Mouse (Mus musculus): ENCODE data around the gene Hoxd8.

The Hoxd8 gene

DNA sequence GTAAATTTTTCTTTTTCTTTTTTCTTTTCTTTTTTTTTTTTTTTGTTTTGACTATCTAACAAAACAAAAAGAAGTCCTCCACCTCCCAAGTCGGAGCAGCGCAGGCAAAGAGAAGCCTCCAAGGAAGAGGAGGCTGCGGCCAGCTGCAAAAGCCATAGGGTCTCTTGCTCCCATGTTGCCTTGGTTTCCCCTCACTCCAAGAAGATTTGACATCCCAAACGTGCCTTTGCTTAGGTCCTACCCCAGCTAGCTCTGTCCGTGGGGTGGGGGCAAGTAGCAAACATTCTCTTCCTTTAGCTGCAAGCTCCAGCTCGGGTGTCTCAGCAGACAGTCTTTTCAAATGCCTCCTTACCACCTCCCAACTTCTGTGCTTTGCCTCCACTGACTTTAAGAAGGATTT lies 29.4 kb downstream of the Hoxd8 start:
- no peak for DNase-seq (ENCODE audit: low read depth, low spot score)

- no peak for DNase-seq (ENCODE audit: low read depth, low spot score)
Observed at GRCm38 (mm10) chr2:74734451-74734850, 30.0 kb downstream of the Hoxd8 start.

DNA sequence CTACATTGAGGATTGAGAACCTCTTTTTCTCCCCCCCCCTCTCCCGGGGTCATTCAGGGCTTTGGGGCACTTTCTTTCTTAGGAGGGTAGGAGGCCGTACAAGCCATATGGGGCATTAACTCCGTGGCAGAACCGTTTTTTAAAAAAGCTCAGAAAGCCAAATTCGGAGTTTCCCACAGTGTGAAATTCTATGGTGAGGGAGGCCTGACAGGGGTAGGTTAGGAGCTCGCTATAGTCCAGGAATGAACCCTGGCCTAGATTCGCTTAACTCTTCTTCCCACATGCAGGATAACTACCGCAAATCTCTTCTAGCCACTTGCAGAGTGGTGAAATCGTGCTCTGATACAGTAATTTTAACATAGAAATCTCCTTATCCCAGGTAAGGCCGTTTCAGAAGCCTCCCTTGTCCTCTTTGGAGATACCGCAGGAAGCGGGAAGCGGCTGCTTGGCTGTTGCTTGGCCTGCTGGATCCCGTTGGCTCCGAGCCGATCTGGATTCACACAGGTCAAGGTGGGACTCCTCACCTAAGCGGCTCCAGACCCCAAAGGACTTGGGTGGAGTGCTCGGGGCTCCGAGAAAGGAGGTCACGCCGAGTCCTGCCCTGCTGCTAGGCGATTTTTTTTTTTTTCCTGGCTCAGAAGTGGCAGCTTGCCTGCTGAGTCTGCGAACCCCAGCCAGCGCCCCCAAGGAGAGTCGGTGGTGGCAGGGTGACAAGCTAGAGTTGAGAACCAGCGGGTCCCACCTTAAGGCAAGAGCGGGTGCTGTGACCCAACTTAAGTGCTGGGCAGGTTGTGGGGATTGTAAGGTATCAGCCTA lies 30.8 kb downstream of the Hoxd8 start:
- DNase-seq (ENCODE audit: low read depth, low spot score): no peak

DNA sequence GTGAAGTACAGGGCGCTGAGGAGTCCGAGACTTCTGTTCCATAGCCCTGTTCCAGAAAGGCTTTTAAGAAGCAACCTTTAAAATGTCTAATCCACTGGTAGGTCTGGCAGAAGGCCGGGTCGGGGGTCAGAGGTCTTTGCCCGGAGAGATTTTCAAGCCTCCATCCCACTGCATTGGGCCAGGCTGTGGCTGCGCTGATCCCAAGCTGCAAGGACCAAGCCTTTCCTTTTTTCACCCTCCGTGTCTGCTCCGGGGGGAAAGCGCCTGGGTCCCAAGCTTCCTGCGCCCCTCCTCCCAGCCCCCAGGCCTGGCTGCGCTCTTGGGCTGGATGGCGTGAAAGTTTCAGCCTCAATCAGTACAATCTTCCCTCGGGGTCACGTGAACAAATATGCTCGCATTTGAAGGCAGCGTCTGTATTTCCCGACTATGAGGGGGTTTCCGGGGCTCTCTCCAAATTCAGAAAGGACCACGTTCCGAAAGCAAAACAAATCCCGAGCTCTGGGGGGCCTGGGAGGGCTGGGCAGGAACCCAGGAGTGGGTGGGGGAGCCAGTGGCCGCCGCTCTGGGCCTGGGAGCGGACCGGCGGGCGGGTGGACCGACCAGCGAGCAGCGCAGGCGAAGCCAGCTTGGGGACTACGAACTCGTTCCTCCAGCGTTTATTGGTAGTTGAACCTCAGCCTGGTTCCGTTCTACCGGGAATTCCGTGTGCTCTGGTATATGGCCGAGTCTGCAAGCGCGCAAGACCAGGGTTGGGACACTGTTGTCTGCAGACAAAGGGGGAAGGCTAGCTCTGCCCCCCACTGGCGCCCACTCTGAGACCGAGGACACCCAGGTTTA lies 31.7 kb downstream of the Hoxd8 start:
- no peak for DNase-seq (ENCODE audit: low read depth, low spot score)

- no peak for DNase-seq (ENCODE audit: low read depth, low spot score)
Observed at GRCm38 (mm10) chr2:74736688-74737577, 32.5 kb downstream of the Hoxd8 start.

GRCm38 (mm10) chr2:74737578-74738070 lies 33.2 kb downstream of the Hoxd8 start:
- no peak for DNase-seq (ENCODE audit: low read depth, low spot score)

- no peak for DNase-seq (ENCODE audit: low read depth, low spot score)
Observed at GRCm38 (mm10) chr2:74738623-74739475, 34.4 kb downstream of the Hoxd8 start.

- no peak for DNase-seq (ENCODE audit: low read depth, low spot score)
Observed at GRCm38 (mm10) chr2:74739476-74739800, 35.0 kb downstream of the Hoxd8 start.

DNA sequence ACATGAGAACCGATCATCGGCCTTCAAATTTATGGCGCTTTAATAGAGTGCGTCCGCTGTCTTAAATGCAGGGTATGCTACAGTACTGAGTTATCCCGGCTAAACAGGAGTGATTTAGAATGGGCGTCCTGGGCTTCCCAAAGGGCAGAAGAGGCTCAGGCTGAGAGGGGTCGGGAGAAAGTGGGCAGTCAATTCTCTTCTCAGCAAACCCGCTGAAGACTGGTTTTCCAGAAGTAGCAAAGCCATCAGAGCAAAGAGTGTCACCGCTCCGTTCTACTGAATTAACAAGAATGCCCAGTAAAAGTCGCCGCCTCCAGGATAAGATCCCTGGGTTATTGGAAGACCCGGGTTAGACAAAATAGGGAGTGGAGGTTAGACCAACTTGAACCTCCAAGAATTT lies 35.5 kb downstream of the Hoxd8 start:
- DNase-seq (ENCODE audit: low read depth, low spot score): no peak

DNA sequence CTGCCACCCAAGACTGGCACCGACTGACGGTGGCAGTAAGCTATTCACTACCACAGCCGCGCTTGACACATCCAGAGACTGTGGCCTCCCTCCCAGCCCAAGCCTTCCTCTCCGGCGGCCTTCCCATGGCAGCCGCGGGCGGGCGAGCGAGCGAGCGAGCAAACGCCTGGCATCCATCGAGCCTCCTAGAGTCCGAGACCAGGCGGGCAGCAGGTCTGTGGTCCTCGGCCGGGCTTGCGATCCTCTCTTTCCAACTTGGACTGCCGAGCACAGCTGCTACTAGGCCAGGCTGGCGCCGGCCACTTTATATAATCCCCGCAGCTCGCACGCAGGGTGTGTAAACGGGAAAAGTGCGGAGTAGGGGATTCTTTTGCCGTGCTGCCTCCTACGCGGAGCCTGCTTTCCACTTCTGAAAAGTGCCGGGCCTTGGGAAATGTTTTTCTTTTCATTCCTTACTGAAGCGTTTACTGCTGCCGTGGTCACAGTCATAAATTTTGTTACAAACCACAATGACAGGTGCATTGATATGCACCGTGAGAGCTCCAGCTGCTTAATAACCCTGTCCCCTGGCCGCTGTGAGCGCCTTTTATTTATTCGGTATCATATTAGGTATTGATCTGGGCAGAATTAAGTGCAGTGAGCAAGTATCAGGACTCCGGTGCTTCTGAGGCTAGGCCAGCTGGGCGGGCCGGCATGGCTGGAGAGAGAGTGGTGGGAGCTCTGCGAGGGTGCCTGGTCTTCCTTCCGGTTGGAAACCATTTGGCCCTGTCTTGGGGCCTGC lies 36.1 kb downstream of the Hoxd8 start:
- no peak for DNase-seq (ENCODE audit: low read depth, low spot score)

DNA sequence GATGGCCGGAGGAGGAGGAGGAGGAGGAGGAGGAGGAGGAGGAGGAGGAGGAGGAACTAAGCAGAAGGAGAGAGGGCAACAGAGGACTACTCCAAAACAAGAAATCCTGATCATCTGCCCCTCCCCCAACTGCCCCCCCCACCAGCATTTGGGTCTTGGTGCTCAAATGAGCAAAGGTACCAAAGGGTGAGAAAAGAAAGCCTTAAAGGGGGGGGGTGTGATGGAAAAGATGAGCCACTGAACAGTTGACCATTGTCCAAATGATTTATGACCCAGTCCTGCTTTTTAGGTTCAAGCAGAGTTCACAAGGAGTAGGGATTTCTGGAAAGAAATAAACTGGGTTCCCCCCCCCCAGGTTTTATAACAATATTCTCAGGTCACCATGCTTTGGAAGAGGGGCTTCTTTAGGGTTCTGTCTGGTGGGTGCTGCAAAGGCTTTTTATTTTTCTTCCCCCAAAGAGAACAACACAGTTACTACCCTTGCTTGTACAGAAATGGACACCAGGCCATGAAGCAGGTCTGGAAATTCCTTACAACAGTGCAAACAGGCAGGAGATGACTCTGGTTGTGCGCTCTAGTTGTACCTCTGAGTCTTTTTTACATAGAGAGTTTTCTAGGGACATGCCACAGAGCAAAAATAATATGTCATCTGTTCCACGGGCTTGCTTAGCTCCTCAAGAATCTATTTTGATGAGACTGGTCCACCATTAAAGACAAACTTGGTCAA lies 37.0 kb downstream of the Hoxd8 start:
- no peak for DNase-seq (ENCODE audit: low read depth, low spot score)

- no peak for DNase-seq (ENCODE audit: low read depth, low spot score)
Observed at GRCm38 (mm10) chr2:74741979-74742277, 37.5 kb downstream of the Hoxd8 start.

DNA sequence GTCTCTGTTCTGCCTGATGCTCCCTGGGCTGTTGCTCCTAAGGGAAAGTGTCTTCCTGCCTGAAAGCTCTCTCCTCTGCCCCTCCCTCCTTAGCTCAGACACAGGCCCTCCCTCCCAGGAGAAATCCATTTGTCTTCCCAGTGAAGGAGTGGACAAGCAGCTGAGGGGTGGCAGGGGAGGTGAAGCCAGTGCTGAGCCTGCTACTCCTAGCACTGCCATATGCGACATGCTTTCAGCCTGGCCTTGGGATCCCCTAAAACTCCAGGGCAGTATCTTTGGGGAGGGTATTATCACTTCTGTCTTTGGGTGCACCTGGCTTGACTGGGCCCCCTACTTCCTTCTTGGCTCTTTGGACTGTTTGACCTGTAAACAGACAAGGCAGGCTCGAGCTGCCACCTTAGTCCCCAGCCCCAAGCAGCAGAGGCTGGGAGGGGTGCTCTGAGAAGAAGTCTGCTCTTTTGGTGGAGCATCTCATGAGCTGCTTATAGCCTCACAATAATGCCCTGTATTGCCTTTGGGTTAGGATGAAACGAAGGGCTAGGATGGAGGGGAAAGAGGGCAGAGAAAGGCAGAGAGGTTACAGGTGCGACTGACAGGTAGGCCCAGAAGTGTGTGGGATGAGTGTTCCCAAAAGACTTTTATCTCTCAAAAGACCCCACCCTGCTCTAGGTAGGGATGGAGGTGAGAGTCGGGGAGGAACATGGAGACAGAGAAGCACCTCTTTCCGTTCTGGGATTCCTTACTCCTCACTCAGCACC lies 41.3 kb downstream of the Hoxd8 start:
- no peak for DNase-seq (ENCODE audit: low read depth, low spot score)

GRCm38 (mm10) chr2:74746298-74746921 lies 42.0 kb downstream of the Hoxd8 start:
- no peak for DNase-seq (ENCODE audit: low read depth, low spot score)

DNA sequence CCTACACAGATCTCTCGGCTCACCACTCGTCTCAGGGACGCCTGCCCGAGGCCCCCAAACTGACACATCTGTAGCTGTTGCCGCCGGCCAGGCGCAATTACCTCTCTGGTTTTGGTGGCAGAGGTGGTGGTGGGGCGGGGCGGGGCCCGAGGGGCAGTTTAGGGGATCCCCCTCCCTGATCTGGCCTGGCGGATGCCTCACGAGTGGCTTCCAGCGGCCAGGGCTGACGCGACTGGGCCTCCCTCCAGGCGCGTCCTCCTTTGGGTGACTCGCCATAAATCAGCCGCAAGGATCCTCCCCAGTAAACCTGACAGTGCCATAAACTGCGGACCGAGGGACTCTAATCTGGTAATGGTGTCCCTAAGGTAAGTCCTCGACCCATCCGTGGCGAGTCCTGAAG lies 42.6 kb downstream of the Hoxd8 start:
- DNase-seq (ENCODE audit: low read depth, low spot score): no peak

DNA sequence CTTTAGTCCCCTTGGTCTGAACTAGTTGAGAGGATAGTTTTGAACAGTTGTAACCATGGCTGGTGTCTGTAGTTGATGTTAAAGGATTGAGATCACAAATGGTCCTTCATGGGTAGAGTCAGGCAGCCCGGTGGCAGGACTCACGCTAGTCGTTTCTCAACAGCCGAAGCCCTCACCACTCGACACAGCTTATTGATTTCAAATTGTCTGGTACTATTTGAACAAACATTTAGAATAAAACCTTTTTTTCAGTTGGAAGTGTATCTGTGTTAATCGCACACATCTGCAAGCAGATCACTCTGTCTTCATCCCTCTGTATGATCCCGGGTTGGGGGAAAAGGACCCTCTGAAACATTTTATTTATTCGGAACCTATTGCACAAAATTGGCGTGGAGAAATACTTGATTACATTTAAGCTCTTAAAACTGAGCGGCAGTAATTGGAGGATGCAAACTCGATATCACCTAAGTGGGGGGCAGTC lies 43.3 kb downstream of the Hoxd8 start:
- DNase-seq (ENCODE audit: low read depth, low spot score): no peak

GRCm38 (mm10) chr2:74748436-74748995 lies 44.1 kb downstream of the Hoxd8 start:
- DNase-seq (ENCODE audit: low read depth, low spot score): no peak

Data from forelimb bud, embryonic 11.5 days (tissue).